Mouse (Mus musculus) adipocyte (in vitro differentiated cells): ENCODE measurements around the gene Phf21a.

ENCODE experiments used
- DNase-seq: peaks from one replicate; pipeline ENCODE4 v3.0.0-alpha.2; 2016; ENCODE audit warnings: low spot score

Phf21a gene

GRCm38 (mm10) chr2:92299896-92300295 is 207.0 kb downstream of the Phf21a start:
- peak; percentile 75 for DNase-seq

DNA sequence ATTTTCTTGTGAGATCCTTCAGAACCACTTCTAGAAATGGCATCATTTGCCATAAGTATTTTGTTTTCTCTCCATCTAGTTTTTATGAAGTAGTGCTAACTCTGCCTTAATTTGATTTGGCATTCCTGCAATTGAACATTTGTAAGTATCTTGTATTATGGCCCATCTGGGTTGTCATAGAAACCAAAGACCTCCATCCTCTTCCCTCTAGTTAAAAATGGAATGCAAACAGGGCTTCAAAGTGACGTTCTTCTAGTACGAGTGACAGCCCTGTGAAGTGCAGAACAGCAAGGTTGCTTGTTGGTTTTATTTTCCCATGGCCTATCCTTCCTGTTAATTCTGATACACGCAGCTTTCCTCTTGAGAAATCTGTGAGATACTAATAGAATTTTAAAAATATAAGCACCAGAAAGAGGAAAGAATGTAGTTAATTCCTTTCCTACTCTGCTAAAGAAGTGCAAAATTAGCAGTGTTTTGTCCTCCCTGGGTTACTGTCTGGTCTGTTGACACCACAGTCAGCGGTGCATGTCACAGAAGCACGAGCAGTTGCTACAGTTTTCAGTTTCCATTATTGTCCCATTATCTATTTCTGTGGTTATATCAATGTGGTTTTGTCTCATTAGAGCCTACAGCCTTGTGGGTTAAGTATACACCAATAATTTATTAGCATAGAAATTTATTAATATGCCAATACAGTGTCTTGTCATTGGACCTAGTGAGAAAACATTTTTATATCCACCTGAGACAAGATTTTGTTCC is 209.1 kb downstream of the Phf21a start:
- DNase-seq = no peak

GRCm38 (mm10) chr2:92312542-92312941 is 219.6 kb downstream of the Phf21a start:
- peak; percentile 47 for DNase-seq

GRCm38 (mm10) chr2:92314031-92314430 is 221.1 kb downstream of the Phf21a start:
- DNase-seq = no peak

DNA sequence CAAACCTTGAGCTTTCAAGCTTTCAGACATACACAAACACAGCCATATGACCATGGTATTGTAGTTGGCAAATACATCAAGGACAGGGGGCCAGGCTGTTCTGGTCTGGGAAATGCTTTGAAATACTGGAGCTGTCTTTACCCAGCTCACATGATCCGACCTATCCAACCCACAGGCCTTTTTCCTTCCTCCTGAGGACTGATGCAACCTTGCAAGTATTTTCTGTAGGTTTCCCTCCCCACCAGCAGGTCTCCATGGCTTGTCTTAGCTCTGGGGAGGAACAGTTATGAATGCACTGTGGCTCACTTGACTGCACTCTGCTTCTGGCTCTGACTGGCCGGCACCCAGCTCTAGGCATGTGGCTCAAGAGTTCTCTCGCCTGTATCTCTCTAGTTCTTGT is 223.7 kb downstream of the Phf21a start:
- DNase-seq = peak; percentile 46

DNA sequence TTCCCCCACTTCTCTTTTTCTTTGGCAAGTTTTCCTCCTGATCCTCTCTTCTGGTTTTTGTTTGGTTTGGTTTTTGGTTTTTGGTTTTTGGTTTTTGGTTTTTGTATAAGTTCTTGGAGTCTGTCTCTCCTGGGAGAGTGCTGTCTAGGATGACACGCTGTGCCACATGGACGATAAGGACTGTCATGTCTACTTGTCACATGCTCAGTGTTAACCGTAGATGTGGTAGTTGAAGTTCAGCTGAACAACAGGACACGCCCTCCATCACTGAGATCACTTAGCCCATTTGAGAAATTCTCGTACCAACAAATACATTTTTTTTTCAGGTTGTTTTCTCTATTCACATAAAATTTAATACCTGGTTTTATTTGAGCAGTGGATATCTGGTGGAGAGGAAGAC is 224.3 kb downstream of the Phf21a start:
- DNase-seq = no peak

- peak; percentile 28 for DNase-seq
Measured at GRCm38 (mm10) chr2:92322669-92323068, 229.8 kb downstream of the Phf21a start.

DNA sequence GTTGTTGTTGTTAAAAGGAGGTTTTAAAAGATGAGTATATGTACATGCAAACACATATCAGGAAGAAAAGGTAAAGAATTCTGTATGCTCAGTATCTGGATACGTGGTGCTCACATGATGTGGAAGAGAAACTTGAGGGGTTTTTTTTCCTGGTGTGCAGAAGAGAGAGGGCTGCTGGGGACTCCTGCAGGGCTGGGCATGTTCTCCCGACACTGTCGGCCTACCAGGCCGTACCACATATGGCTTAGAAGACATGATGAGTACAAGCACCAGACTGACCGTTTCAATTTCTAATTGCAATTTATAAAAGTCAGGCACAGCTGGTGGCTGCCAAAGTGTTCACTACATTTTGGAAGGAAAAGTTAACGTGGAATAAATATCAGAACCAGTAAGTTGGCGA is 232.8 kb downstream of the Phf21a start:
- no peak for DNase-seq

DNA sequence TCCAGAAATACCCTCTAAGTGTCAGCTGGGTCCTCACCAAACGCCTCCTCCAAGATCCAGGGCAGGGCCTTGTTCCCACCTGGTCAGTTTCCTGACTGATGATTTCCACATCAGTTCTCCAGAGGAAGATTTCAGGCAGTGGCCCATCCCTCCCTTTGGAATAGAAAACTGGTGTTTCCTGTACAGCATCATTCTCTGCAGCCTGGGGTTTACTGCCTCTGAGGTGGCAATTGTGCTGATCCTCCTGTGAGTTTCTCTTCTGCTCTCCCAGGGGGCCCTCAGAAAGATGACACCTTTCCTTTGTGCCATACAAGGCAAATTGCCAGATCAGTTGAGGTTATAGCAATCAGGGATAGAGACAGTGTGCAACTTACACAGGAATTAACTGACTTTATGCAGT is 233.3 kb downstream of the Phf21a start:
- DNase-seq = no peak

DNA sequence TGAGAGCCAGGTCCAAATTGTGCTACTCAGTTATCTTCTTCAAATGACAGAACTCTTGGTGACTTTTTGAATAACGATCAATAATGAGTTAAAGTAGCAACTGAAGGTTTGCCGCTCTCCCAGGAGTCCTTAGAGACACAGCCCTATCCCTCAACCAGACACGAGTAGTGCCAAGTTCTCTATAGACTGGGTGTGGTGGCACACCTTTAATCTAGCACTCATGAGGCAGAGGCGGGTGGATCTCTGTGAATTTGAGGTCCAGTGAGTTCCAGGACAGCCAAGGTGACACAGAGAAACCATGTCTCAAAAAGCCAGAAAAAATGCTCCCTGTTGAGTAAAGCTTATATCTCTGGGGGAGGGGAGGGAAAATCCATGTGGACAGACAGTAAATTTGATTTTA is 234.7 kb downstream of the Phf21a start:
- DNase-seq = no peak

GRCm38 (mm10) chr2:92328206-92328605 is 235.3 kb downstream of the Phf21a start:
- DNase-seq = no peak

DNA sequence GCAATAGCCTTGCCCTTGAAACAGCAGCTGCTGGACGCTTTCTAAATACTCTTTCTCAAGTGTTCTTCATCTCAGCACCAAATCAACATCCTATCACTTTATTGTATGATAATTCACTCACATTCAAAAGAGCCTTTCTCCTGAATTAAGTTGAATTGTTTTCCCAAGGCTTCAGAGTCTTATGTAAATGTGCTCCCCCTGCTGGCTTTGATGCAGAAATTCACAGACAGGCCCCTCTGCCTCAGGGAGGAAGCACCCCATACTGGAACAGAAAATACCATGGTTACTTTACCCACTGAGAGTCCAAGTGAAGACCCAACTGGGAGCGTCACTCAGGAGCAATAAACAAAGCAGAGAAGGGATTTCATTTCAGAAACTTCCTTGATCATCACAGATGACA is 237.9 kb downstream of the Phf21a start:
- DNase-seq = peak; percentile 60

DNA sequence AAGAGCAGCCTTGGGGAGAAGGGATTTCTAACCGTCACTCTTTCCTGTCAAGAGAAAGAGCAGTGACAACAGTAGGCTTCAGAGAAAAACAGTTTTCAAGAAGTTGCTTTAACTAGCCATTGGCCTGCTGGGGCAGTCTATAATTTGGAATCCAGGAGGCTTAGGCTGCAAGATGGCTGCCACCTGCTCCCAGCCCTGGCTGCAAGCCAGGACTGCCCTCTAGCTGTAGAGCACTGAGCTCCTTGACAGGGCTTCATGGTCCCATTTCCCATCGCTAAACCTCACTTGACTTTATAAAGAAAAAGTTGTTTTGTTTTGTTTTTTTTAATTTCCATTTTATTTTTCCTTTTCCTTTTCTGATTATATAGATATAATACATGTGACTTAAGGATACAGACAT is 238.5 kb downstream of the Phf21a start:
- no peak for DNase-seq

DNA sequence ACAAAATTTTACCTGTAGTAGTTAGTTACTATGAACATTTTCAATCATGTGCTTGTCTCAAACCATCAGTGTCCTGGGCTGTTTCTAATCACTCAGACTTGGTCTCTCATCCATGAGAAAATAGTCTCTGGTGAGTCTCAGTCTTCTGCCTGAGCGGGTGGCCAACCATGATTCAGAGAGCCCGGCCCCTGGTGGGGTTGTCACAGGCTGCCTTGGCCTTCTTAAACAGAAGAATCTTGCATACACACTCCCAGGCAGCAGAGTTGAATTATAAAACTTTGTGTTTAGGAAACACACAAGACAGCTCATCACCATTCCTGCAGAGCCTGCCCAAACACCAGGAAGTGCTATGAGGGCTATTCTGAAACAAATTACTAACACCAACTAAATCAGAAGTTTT is 239.0 kb downstream of the Phf21a start:
- DNase-seq = no peak

DNA sequence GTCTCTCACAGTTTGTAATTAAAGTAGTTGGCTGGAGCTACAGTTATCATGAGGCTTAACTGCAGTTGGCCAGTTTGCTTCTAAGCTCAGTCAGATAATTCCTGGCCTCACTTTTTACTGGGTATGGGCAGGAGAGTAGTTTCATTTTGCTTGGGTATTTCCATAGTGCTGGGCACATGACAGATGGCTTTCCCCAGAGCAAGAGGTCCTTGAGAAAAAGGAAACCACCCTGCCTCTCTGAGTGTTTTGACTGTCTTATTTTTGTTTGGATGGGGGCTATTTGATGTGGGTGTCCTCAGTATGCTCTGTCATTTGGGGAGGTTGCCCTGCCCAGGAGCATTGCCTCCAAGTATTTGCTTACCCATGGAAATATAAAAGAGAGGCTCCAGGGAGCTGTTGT is 249.5 kb downstream of the Phf21a start:
- no peak for DNase-seq

DNA sequence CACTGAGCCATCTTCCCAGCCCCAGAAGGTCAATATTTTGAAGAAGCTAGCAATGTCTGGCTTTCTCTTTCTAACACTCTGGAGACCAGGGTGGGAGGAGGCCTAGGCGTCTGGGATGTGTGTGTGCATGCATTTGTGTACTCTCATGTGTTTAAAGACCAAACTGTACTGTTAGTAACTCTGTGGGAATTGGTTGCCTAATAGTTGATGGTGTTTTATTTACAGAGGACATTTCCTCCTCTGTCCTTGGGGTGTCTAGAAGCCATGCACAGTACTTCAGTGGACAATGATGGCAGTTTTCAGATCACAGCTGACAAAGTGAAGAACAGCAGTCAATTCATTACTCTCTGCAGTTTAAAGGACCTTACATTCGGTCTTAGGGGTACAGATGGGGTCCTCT is 254.3 kb downstream of the Phf21a start:
- DNase-seq = no peak

DNA sequence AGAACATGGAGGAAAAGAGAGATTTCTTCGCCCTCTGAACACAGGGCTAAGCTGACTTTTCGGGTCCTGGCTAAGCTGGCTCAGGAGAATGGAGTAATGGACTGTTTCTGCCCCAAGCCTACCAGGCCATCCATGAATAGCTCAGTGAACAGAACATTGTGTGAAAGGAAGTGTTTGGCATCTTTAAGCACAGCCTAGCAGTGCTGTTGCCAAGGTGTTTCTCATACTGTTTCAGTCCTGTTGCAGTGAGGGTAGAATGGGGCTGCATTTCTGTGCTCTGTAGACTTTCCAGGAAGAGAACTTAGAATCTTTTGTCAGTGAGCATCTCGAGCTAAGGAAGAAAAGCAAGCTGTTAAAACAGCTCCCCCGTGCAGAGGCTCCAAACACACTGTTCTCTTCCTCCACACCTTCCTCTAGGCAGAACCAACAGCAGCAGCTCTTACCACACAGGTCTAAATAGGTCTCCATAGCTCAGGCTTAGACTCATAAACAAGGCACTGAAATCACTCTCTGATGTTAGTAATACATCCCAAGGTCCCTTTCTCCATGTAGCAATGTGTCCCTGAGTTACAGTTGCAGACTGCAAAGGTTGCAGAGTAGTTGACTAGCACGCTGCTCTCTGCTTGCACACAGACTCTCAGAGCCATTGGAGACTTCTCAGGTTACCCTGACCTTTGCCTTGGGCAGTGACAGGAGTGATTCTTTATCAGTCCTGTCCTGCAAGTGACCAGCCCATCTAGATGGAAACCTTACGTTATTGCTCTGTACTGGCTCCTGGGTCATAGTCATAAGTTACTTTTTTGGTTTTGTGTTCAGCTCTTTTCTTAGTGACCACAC is 256.9 kb downstream of the Phf21a start:
- no peak for DNase-seq

DNA sequence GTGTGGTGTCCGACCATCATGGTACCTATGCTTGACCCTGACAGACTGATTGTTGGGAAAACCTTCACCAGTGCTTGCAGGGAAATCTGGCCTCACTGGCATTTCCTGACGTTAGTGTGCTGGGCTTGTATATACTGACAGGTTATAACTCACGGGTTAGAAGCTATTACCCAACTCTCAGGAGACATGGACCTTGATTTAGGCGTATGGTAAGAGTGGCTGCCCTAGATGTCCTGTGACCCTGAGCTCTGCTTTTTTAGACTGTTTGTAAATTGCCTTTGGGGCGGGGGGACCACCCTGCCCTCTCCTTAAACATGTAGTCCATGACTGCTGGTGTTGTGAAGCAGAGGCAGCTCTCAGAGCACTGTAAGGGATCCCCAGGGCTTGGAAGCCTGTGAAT is 257.8 kb downstream of the Phf21a start:
- DNase-seq = peak; percentile 34

GRCm38 (mm10) chr2:92353402-92353801 is 260.5 kb downstream of the Phf21a start:
- DNase-seq = no peak

GRCm38 (mm10) chr2:92354224-92354623 is 261.3 kb downstream of the Phf21a start:
- no peak for DNase-seq

GRCm38 (mm10) chr2:92359301-92359700 is 266.4 kb downstream of the Phf21a start:
- no peak for DNase-seq

DNA sequence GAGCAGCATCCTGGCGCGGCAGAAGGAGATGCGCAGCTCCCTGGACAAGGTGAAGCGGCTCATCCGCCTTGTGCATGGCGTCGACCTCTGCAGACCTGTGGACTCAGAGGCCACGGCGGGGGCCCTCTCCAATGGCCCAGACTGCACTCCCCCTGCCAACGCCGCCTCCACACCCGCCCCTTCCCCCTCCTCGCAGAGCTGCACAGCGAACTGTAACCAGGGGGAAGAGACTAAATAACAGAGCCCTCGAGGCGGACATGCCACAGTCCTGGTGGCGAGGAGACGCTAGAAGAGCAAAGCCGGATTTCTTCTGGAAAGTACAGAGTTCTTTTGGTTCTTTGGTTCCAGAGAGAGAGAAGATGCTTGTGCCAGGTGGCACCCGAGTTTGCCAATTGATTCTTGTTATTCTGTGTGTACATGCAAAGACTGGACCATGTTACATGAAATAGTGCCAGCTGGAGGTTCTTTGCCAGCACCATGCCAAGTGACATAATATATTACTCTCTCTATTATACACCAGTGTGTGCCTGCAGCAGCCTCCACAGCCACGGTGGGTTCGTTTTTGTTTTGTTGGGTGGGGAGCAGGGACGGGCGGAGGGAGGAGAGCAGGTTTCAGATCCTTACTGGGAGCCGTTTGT is 267.4 kb downstream of the Phf21a start:
- no peak for DNase-seq

DNA sequence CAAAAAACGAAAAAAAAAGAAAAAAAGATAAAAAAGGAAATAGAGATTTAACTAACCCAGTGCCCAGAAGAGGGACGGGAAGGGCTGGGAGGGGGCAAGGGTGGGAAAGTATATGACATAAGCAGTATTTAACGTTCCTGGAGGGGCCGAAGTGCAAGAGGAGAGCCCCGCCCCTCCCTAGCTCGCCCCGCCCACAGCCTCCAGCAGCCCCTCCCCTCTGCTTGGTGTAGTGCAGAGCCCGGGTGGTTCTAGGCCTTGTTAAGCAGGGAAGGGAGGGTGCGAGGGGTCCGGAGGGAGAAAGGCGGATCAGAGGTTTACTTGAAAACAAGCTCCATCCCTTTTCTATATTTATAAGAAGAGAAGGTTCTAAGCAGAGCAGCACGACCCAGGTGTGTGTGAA is 268.0 kb downstream of the Phf21a start:
- no peak for DNase-seq
